Mouse (Mus musculus): Measurements from ENCODE around the gene Wapl. TPM values are rescaled to one million over a fixed set of nuclear protein-coding genes. Genes with fewer than 3 reads are reported as not detected.

Wapl gene
- total RNA-seq, 1 experiment: 82.9 TPM

DNA sequence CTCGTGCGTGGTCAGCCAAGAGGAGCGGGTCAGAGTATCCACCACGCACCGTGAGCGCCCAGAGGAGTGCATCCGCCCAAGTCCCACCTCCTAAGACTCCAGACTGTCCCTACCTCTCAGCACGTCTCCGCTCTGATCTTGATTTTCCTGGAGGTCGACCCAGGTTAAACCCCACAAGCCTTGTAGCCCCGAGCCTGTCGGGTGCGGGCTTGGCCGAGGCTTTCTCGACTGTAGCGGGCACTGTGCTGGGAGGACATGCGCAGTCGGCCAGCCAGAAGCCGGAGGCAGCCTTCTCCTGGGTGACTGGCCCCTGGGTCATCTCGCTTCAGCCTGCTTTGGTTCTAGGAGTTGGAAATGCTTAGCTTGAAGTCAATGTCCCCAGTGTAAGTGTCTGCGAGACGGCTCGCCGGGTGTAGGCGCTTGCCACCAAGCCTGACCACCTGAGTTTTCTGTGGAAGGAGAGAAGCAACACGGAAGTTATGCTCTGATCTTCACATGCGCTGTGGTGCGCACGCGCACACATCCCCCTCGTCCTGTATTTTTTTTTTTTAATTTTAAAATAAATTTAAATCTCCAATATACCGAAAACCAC, 95.9 kb downstream of the Wapl start:
- peaks cover 12 to 20% of the 10 kb centered on the region in 2 experiments for H3K4me1 ChIP-seq (ENCODE audit: control insufficient read depth in 2 of 2, insufficient read depth in 2 of 2, low read length in 2 of 2, poor library complexity in 1 of 2)
- H3K36me3 ChIP-seq (ENCODE audit: control insufficient read depth, insufficient read depth, low read length, poor library complexity, severe bottlenecking): no peaks in the 10 kb centered on the region
- H3K9ac ChIP-seq (ENCODE audit: insufficient read depth, low read depth, low read length, poor library complexity, severe bottlenecking): peak overlapping the region; percentile 88
- 0 out of 2 replicates have a peak overlapping the region, but pooled peaks have one; percentile 6 for H3K27ac ChIP-seq (ENCODE audit: insufficient read depth, low read depth, low read length, poor library complexity, severe bottlenecking)
- peak; percentile 29 for DNase-seq (ENCODE audit: low read depth, low spot score)
- no peaks in the 10 kb centered on the region for H3K9me3 ChIP-seq (ENCODE audit: control insufficient read depth, insufficient read depth, low read depth, low read length)
- in situ Hi-C loops (cut with MboI; ENCODE audit: low sequenced_read_pairs in 2 of 2, unreplicated experiment in 2 of 2): loop anchor here (10.0 kb wide), 1 partner anchor 145 kb away; no protein-coding TSS in a partner anchor
- H3K4me3 ChIP-seq (ENCODE audit: insufficient read depth in 1 of 2, low read depth in 1 of 2, low read length in 2 of 2, poor library complexity in 1 of 2, severe bottlenecking in 1 of 2): peak overlapping the region; percentile 76 to 77
- TF ChIP-seq ZNF384 (IDR thresholded peaks at IDR 0.05; ENCODE audit: low read depth, low read length) (no peak), ZC3H11A (IDR thresholded peaks at IDR 0.05; ENCODE audit: borderline replicate concordance, low read depth, low read length) (no peak), MAFK (IDR thresholded peaks at IDR 0.05; ENCODE audit: insufficient read depth, low read depth, low read length) (no peak), CHD2 (IDR thresholded peaks at IDR 0.05; ENCODE audit: low read depth, low read length) (no peak), HCFC1 (IDR thresholded peaks at IDR 0.05; ENCODE audit: borderline replicate concordance, insufficient read depth, low read length) (no peak)

DNA sequence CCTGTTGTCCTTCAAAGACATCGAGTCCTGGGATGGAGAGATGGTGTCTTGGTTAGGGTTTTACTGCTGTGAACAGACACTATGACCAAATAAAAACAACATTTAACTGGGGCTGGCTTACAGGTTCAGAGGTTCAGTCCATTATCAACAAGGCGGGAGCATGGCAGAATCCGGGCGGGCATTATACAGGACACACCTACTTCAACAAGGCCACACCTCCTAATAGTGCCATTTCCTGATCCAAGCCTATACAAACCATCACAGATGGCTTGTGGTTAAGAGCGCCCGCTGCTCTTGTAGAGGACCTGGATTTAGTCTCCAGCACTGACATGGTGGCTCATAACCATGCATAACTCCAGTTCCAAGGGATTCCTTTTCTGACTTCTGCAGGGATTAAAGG, 96.7 kb downstream of the Wapl start:
- no peak for TF ChIP-seq ZNF384 (IDR thresholded peaks at IDR 0.05; ENCODE audit: low read depth, low read length)
- TF ChIP-seq MAFK (IDR thresholded peaks at IDR 0.05; ENCODE audit: insufficient read depth, low read depth, low read length): no peak
- TF ChIP-seq ZC3H11A (IDR thresholded peaks at IDR 0.05; ENCODE audit: borderline replicate concordance, low read depth, low read length): no peak
- TF ChIP-seq CHD2 (IDR thresholded peaks at IDR 0.05; ENCODE audit: low read depth, low read length): no peak
- TF ChIP-seq HCFC1 (IDR thresholded peaks at IDR 0.05; ENCODE audit: borderline replicate concordance, insufficient read depth, low read length): no peak

DNA sequence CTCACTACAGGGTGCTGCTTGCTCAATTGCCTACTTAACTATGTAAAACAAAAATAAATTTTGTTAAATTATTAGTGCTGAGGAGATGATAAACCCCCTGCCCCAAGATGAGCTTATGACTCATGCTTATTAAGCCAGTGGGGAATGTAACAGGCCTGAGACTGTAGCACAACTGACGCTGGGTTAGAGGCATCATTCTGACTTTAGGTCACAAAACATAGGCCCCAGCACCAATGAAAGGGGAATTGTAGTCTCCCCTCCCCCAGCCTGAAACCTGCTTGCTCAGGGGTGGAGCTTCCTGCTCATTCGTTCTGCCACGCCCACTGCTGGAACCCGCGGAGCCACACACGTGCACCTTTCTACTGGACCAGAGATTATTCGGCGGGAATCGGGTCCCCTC, 97.9 kb downstream of the Wapl start:
- in situ Hi-C loops (cut with MboI; ENCODE audit: low sequenced_read_pairs in 2 of 2, unreplicated experiment in 2 of 2): loop anchor here (10.0 kb wide), 1 partner anchor 147 kb away; no protein-coding TSS in a partner anchor
- Histone ChIP-seq H3K9ac (ENCODE audit: insufficient read depth, low read depth, low read length, poor library complexity, severe bottlenecking) (peak overlapping the region; percentile 32; the same call in 1 of the 2 replicates), H3K27ac (ENCODE audit: insufficient read depth, low read depth, low read length, poor library complexity, severe bottlenecking) (no peak overlapping the region), H3K9me3 (ENCODE audit: control insufficient read depth, insufficient read depth, low read depth, low read length) (no peaks in the 10 kb centered on the region), H3K4me1 (ENCODE audit: control insufficient read depth in 2 of 2, insufficient read depth in 2 of 2, low read length in 2 of 2, poor library complexity in 1 of 2) (peaks cover 12 to 16% of the 10 kb centered on the region in 2 experiments), H3K36me3 (ENCODE audit: control insufficient read depth, insufficient read depth, low read length, poor library complexity, severe bottlenecking) (no peaks in the 10 kb centered on the region), H3K4me3 (ENCODE audit: insufficient read depth in 1 of 2, low read depth in 1 of 2, low read length in 2 of 2, poor library complexity in 1 of 2, severe bottlenecking in 1 of 2) (no peak overlapping the region)
- no peak for TF ChIP-seq MAFK (IDR thresholded peaks at IDR 0.05; ENCODE audit: insufficient read depth, low read depth, low read length)
- no peak for TF ChIP-seq ZNF384 (IDR thresholded peaks at IDR 0.05; ENCODE audit: low read depth, low read length)
- TF ChIP-seq CHD2 (IDR thresholded peaks at IDR 0.05; ENCODE audit: low read depth, low read length): no peak
- TF ChIP-seq ZC3H11A (IDR thresholded peaks at IDR 0.05; ENCODE audit: borderline replicate concordance, low read depth, low read length): no peak
- DNase-seq (ENCODE audit: low read depth, low spot score): no peak

More for the DNA sequence above, 96.7 kb downstream of the Wapl start:
- no peak overlapping the region for H3K9ac ChIP-seq (ENCODE audit: insufficient read depth, low read depth, low read length, poor library complexity, severe bottlenecking)
- H3K4me1 ChIP-seq (ENCODE audit: control insufficient read depth in 2 of 2, insufficient read depth in 2 of 2, low read length in 2 of 2, poor library complexity in 1 of 2): peaks cover 12 to 18% of the 10 kb centered on the region in 2 experiments
- no peaks in the 10 kb centered on the region for H3K36me3 ChIP-seq (ENCODE audit: control insufficient read depth, insufficient read depth, low read length, poor library complexity, severe bottlenecking)
- DNase-seq (ENCODE audit: low read depth, low spot score): peak; percentile 26
- H3K27ac ChIP-seq (ENCODE audit: insufficient read depth, low read depth, low read length, poor library complexity, severe bottlenecking): no peak overlapping the region
- no peaks in the 10 kb centered on the region for H3K9me3 ChIP-seq (ENCODE audit: control insufficient read depth, insufficient read depth, low read depth, low read length)
- in situ Hi-C loops (cut with MboI; ENCODE audit: low sequenced_read_pairs in 2 of 2, unreplicated experiment in 2 of 2): loop anchor here (10.0 kb wide), 1 partner anchor 146 kb away; no protein-coding TSS in a partner anchor
- no peak overlapping the region for H3K4me3 ChIP-seq (ENCODE audit: insufficient read depth in 1 of 2, low read depth in 1 of 2, low read length in 2 of 2, poor library complexity in 1 of 2, severe bottlenecking in 1 of 2)

DNA sequence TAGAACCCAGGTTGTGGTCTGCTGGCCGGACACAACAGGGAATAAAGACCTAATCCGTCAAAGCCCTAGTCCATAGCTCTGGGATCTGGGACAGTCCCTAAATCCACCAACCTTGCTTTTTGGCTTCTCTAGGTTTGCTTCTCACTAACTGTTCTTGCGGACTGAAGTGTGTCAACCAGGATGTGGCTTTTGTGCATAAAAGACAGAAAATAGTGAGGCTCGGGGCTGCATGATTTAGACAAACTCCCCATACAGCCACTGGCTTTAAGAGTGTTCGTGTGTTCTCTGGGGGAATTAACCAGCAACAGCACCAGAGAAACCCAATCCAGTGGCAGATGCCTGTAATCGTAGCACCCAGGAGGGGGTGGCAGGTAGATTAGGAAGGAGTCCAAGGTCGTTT, 98.4 kb downstream of the Wapl start:
- H3K36me3 ChIP-seq (ENCODE audit: control insufficient read depth, insufficient read depth, low read length, poor library complexity, severe bottlenecking): no peaks in the 10 kb centered on the region
- H3K4me3 ChIP-seq (ENCODE audit: insufficient read depth in 1 of 2, low read depth in 1 of 2, low read length in 2 of 2, poor library complexity in 1 of 2, severe bottlenecking in 1 of 2): no peak overlapping the region; a peak in 1 of 4 replicates
- no peaks in the 10 kb centered on the region for H3K9me3 ChIP-seq (ENCODE audit: control insufficient read depth, insufficient read depth, low read depth, low read length)
- in situ Hi-C loops (cut with MboI; ENCODE audit: low sequenced_read_pairs in 2 of 2, unreplicated experiment in 2 of 2): loop anchor here (10.0 kb wide), 1 partner anchor 147 kb away; no protein-coding TSS in a partner anchor
- peak overlapping the region; percentile 41; the same call in 1 of the 2 replicates for H3K9ac ChIP-seq (ENCODE audit: insufficient read depth, low read depth, low read length, poor library complexity, severe bottlenecking)
- no peak overlapping the region for H3K27ac ChIP-seq (ENCODE audit: insufficient read depth, low read depth, low read length, poor library complexity, severe bottlenecking)
- H3K4me1 ChIP-seq (ENCODE audit: control insufficient read depth in 2 of 2, insufficient read depth in 2 of 2, low read length in 2 of 2, poor library complexity in 1 of 2): peaks cover 12 to 16% of the 10 kb centered on the region in 2 experiments
- TF ChIP-seq CHD2 (IDR thresholded peaks at IDR 0.05; ENCODE audit: low read depth, low read length) (no peak), HCFC1 (IDR thresholded peaks at IDR 0.05; ENCODE audit: borderline replicate concordance, insufficient read depth, low read length) (no peak), ZNF384 (IDR thresholded peaks at IDR 0.05; ENCODE audit: low read depth, low read length) (no peak), ZC3H11A (IDR thresholded peaks at IDR 0.05; ENCODE audit: borderline replicate concordance, low read depth, low read length) (no peak), MAFK (IDR thresholded peaks at IDR 0.05; ENCODE audit: insufficient read depth, low read depth, low read length) (no peak)
- DNase-seq (ENCODE audit: low read depth, low spot score): no peak

Measured in ES-E14 (cell line).